Mouse (Mus musculus) embryonic facial prominence, embryonic 14.5 days (tissue): ENCODE measurements at regions not wholly inside any gene's neighbourhood (a gene's known extent, or its start where the extent isn't known, plus 50 kb on each side); places are given as distances from the start of the nearest gene placed in this dataset.

Experiments
- ATAC-seq: fragments of 200-750 bp; cut with Nextera tagmentation; 2 replicates; pipeline ENCODE4 v1.8.0; 2017; ENCODE audit warnings: low read depth, moderate number of reproducible peaks, moderate TSS enrichment
- DNase-seq: peaks from one replicate; pipeline ENCODE4 v3.0.0-alpha.2; 2015; ENCODE audit warnings: low spot score
- H3K27ac ChIP-seq: fragments of 300-500 bp; sonication (generic); replicated peaks from 2 replicates; pipeline ENCODE4 v1.5.1; 2014; ENCODE audit warnings: low read depth, mild to moderate bottlenecking, low read length, moderate library complexity
- H3K27me3 ChIP-seq: fragments of 300-500 bp; sonication (generic); replicated peaks from 2 replicates; pipeline ENCODE4 v1.6.1; 2014; ENCODE audit warnings: low read length; ENCODE audit not compliant: control insufficient read depth, insufficient read depth
- H3K36me3 ChIP-seq: fragments of 300-500 bp; sonication (generic); 2 replicates; pipeline ENCODE4 v1.6.1; 2014; ENCODE audit warnings: low read length, mixed read lengths; ENCODE audit not compliant: control insufficient read depth, insufficient read depth
- H3K4me1 ChIP-seq: fragments of 300-500 bp; sonication (generic); 2 replicates; pipeline ENCODE4 v1.6.1; 2014; ENCODE audit warnings: antibody characterized with exemption, low read length; ENCODE audit not compliant: control insufficient read depth, insufficient read depth
- H3K4me2 ChIP-seq: fragments of 300-500 bp; sonication (generic); 2 replicates; pipeline ENCODE4 v1.6.1; 2014; ENCODE audit warnings: low read depth, mild to moderate bottlenecking, low read length, moderate library complexity, mixed read lengths
- H3K4me3 ChIP-seq: fragments of 300-500 bp; sonication (generic); 2 replicates; pipeline ENCODE4 v1.5.1; 2014; ENCODE audit warnings: low read depth, mild to moderate bottlenecking, low read length
- H3K9ac ChIP-seq: fragments of 300-500 bp; sonication (generic); 2 replicates; pipeline ENCODE4 v1.6.1; 2014; ENCODE audit warnings: low read depth, mild to moderate bottlenecking, low read length, moderate library complexity, mixed read lengths
- H3K9me3 ChIP-seq: fragments of 300-500 bp; sonication (generic); 2 replicates; pipeline ENCODE4 v1.6.1; 2016; ENCODE audit warnings: low read length; ENCODE audit not compliant: control insufficient read depth
- WGBS: fragments of 180-500 bp; shearing (Covaris S2); extraction: QIAGEN DNeasy Blood & Tissue Kit; methylation state at CpG from one replicate; pipeline ENCODE4 v1.1.7; 2014; 5-methylcytosine and 5-hydroxymethylcytosine counted together

DNA sequence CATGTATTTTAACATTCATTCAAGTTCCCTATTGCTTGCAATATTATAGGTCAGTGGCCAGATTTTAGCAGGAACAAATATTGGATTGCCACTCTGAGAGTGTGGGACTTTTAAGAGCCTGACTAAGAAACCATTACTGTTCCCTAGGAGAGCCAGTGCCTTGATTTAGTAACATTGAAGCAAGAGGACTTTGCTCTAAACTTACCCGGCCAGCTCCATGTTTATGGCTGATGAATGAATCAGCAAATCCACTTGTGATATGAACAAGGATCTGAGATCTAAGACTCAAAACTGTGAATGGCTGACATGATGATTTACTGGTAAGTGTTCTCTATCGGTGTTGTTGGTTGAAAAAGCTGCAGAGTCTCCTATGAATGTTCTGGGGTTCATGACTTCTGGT is 236.4 kb downstream of the Brinp2 start:
- Histone ChIP-seq H3K27ac (no peak overlapping the region), H3K4me3 (no peak overlapping the region), H3K4me2 (no peak overlapping the region), H3K27me3 (no peaks in the 10 kb centered on the region), H3K9me3 (no peaks in the 10 kb centered on the region), H3K9ac (no peak overlapping the region), H3K4me1 (no peaks in the 10 kb centered on the region), H3K36me3 (no peaks in the 10 kb centered on the region)
- no peak for DNase-seq
- no peak for ATAC-seq
- 83% methylated on average over 2 of the region's 2 CpGs for WGBS

DNA sequence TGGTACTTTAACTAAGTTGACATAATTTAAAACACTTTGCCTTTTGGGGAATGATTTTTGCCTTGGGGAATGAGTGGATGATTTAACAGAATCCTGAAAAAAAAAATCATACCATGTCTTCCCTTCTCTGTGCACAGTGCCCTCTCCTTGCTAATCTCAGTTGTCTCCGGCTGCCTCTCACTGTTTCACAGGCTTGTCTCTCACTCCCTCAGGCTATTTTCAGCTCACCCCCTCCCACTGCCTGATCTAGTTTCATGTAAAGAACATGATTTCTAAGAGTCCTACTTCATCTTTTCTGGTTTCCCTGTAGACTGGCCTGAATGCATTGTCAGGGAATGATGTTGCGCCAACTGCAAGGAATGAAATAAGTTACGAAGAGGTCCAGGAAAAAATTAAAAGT is 231.2 kb downstream of the Brinp2 start:
- H3K4me2 ChIP-seq = no peak overlapping the region
- no peak overlapping the region for H3K9ac ChIP-seq
- no peaks in the 10 kb centered on the region for H3K4me1 ChIP-seq
- H3K36me3 ChIP-seq = no peaks in the 10 kb centered on the region
- H3K9me3 ChIP-seq = no peaks in the 10 kb centered on the region
- H3K4me3 ChIP-seq = no peak overlapping the region
- DNase-seq (no peak), ATAC-seq (no peak)
- no peak overlapping the region for H3K27ac ChIP-seq
- no peaks in the 10 kb centered on the region for H3K27me3 ChIP-seq
- 66% methylated on average over 3 of the region's 3 CpGs for WGBS

DNA sequence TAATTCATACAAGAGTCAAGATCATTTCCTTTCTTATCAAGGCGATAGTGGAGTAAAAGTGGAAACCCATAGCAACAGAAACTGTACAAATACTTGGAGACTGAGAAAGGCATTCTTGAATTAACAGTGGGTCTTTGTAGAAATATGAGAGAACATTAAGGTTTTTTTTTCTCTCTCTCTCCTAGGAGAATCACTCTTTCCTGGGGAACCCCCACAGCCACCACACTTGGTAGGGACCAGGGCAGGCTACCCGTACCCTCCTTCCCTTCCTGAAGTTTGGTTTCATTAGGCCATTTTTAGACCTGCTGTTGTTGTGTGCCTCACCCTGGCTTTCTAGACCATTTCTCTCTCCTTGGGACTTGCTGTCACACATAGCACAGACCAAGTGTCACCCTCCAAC is 229.9 kb downstream of the Brinp2 start:
- Histone ChIP-seq H3K9me3 (no peaks in the 10 kb centered on the region), H3K4me3 (no peak overlapping the region), H3K27me3 (no peaks in the 10 kb centered on the region), H3K4me2 (no peak overlapping the region), H3K36me3 (no peaks in the 10 kb centered on the region), H3K4me1 (no peaks in the 10 kb centered on the region), H3K9ac (no peak overlapping the region), H3K27ac (no peak overlapping the region)
- 86% methylated on average over 2 of the region's 2 CpGs for WGBS
- no peak for ATAC-seq
- DNase-seq = no peak

DNA sequence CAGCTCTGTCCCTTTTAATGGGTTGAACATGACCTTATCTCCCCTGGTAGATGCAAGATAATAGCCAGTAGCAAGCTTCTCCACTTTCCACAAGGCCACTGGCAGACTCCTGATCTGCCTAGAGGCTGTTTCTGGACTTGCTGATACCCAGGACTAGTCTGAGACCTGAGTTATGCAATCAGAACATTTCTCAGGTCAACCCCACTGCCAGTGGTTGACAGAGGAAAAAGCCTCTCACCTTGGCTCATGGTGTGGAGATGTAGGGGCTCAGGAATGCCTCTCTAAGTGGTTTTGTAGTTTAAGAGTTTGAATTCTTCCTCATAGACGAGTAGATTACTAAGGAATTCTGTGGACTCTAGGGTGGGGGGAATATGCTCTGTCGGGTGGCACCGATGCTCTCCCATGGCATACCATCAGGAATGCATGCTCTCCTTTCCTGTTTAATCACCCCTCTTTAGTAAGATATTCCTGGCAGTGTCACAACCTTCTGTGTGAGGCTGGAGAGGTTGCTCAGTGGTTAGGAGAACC is 226.8 kb downstream of the Brinp2 start:
- Histone ChIP-seq H3K4me3 (no peak overlapping the region), H3K27me3 (no peaks in the 10 kb centered on the region), H3K36me3 (no peaks in the 10 kb centered on the region), H3K9ac (no peak overlapping the region), H3K4me1 (no peaks in the 10 kb centered on the region), H3K9me3 (no peaks in the 10 kb centered on the region), H3K27ac (no peak overlapping the region), H3K4me2 (no peak overlapping the region)
- no peak for DNase-seq
- ATAC-seq = no peak
- WGBS = 77% methylated on average over 3 of the region's 3 CpGs

DNA sequence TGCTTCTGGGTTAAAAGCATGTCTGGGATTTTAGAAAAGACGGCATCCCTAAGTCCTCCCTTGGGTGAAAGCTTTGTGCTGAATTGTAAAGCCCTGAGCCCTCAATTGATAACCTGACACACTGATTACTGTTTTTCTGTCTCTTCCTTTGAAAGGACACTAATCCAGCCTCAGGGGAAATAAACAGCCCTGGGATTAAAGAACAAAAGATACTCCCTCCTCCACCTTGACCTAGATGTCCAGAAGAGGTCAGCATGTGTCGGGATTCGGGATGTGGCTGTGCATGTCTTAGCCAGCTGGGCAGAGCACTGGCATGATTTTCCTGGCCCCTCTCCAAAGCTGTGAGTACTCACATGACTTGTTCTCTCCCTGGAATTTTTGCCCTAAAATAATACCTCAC is 208.6 kb downstream of the Brinp2 start:
- WGBS = 5% methylated on average over 3 of the region's 3 CpGs

DNA sequence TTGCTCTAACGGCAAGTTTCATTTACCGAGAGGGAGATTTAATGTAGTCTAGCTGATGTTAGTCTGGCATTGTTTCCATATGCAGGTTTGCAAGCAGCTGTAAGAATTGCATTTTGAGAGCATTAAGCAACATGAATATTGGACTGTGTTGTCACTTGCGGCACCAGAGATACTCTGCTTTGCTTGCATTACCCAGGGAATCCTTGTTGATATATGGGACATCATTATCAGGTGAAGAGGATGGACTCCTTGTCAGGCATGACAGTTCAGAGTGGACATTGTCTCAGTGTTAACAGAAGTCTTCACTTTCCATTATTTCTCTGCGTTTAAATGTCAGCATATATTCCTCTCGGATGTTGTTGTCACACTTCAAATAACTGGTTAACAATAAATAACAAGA is 208.1 kb downstream of the Brinp2 start:
- Histone ChIP-seq H3K27me3 (no peaks in the 10 kb centered on the region), H3K9ac (no peak overlapping the region), H3K4me1 (peaks cover 6% of the 10 kb centered on the region; the same call in 1 of the 2 replicates), H3K4me3 (no peak overlapping the region), H3K9me3 (no peaks in the 10 kb centered on the region), H3K36me3 (no peaks in the 10 kb centered on the region), H3K4me2 (no peak overlapping the region), H3K27ac (no peak overlapping the region)
- 59% methylated on average over 5 of the region's 5 CpGs for WGBS
- no peak for ATAC-seq
- DNase-seq = no peak

More for the DNA sequence above, 208.6 kb downstream of the Brinp2 start:
- no peaks in the 10 kb centered on the region for H3K9me3 ChIP-seq
- no peak overlapping the region for H3K9ac ChIP-seq
- no peak overlapping the region for H3K27ac ChIP-seq
- no peaks in the 10 kb centered on the region for H3K27me3 ChIP-seq
- DNase-seq (peak; percentile 75), ATAC-seq (no peak)
- H3K4me2 ChIP-seq = no peak overlapping the region
- no peaks in the 10 kb centered on the region for H3K36me3 ChIP-seq
- no peak overlapping the region for H3K4me3 ChIP-seq
- peaks cover 6% of the 10 kb centered on the region; the same call in 1 of the 2 replicates for H3K4me1 ChIP-seq

DNA sequence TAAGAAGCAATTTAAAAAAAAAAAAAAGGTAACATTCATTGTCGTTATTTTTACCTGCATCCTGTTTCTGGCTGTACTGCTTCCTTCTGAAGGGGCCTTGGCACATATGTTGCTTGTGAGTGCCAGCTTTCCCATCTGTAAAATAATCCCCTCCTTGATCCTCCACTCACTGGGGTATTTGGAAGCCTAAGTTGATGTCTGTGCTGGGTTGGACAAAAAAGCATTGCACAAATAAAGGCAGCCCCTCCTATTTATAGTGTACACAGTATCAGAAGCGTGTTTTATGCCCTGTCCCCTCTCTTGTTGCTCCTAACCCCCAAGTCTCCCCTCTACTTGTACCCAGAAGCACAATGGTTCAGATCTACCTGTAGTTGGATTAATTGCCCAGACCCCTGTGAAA is 195.0 kb downstream of the Brinp2 start:
- H3K4me2 ChIP-seq = no peak overlapping the region
- H3K36me3 ChIP-seq = no peaks in the 10 kb centered on the region
- ATAC-seq = no peak
- DNase-seq = no peak
- no peak overlapping the region for H3K27ac ChIP-seq
- H3K4me1 ChIP-seq = no peaks in the 10 kb centered on the region
- no peaks in the 10 kb centered on the region for H3K27me3 ChIP-seq
- no peak overlapping the region for H3K9ac ChIP-seq
- 62% methylated on average over 2 of the region's 2 CpGs for WGBS
- H3K4me3 ChIP-seq = no peak overlapping the region
- H3K9me3 ChIP-seq = no peaks in the 10 kb centered on the region

DNA sequence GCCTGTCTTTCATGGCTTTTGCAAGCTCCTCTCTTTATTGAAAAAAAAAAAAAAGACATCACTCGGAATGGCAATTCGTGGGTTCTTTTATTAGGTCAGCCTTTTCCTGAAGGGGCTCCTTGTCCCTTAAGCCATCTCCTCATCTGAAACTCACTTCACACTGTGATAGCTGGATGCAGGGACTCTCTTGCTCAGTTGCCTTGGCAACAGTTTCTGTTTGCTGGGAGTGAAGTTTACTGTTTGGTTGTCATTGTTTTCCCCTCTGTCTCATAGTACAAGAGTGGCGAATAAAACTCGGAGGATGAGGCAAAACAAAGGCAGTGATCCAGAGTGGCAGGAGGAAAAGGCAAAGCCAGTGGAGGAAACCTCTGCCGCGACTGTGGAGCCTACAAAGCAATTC is 194.6 kb downstream of the Brinp2 start:
- no peak overlapping the region for H3K4me3 ChIP-seq

DNA sequence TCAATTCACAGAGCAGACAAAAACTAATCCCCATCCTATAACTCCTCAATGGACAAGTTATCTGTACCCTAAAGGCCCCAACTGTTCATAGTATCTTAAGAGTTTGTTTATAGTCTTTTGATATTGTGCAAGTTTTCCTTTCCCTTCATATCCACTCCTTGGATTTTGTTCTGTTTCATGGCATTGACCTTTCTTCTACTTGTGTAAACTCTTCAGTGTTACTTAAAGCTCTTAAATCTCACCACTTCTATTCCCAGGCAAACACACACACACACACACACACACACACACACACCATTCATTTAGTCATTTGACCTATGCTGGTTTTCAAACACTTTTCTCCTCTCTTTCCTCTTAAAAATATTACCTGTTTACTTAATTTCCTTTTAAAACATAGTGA is 192.7 kb downstream of the Brinp2 start:
- H3K36me3 ChIP-seq = no peaks in the 10 kb centered on the region
- H3K4me1 ChIP-seq = no peaks in the 10 kb centered on the region
- H3K27me3 ChIP-seq = no peaks in the 10 kb centered on the region
- DNase-seq (no peak), ATAC-seq (no peak)
- no peak overlapping the region for H3K4me3 ChIP-seq
- H3K4me2 ChIP-seq = no peak overlapping the region
- no peaks in the 10 kb centered on the region for H3K9me3 ChIP-seq
- no peak overlapping the region for H3K9ac ChIP-seq
- H3K27ac ChIP-seq = no peak overlapping the region

More for the DNA sequence above, 194.6 kb downstream of the Brinp2 start:
- Histone ChIP-seq H3K27me3 (no peaks in the 10 kb centered on the region), H3K4me2 (no peak overlapping the region), H3K9ac (no peak overlapping the region), H3K36me3 (no peaks in the 10 kb centered on the region), H3K9me3 (no peaks in the 10 kb centered on the region), H3K4me1 (no peaks in the 10 kb centered on the region), H3K27ac (no peak overlapping the region)
- 65% methylated on average over 6 of the region's 6 CpGs for whole genome bisulfite sequencing
- DNase-seq (no peak), ATAC-seq (no peak)
